26 mouse cellular contexts compared by ENCODE assay signal in the genomic region with DNA sequence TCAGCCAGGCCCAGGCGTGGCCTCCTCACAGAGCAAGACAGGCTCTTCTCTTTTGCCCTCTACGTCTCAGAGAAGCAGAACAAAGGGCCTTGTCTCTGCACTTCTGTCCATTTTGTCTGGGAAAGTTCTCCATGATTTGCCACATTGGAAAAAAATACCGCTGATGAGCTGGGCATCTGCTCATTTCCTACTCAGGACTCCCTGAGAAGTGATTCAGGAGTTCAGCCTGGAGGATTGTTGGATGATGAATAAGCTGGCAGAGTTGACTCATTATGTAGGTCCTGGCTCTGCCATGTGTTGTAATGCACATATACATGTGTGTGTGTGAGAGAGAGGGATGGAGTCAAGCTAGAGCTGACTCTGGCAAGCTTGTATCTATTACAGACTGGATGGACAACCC. TPM values are rescaled to one million over a fixed set of nuclear protein-coding genes. Genes with fewer than 3 reads are reported as not detected.
A peak's percentile ranks its signal among the peaks of the same experiment; 100 is the strongest.
DNase-seq lines count a peak whose midpoint lies in the region; ATAC-seq and TF ChIP-seq lines count a peak whose summit lies in the region.
"Had no signal": no experiment of that assay in that cellular context is flagged by ENCODE, and none has a peak within 500 bp of the region (broad histone marks: within the 10 kb centered on the region; RNA-seq: fewer than 3 reads in every experiment).

No protein-coding gene starts in this region.

- no peak overlapping the region for H3K4me2 ChIP-seq in heart, embryonic 12.5 days
- no peak overlapping the region for H3K4me2 ChIP-seq in midbrain, embryonic 14.5 days (ENCODE audit: low read length)
- H3K4me2 ChIP-seq: heart, embryonic 15.5 days; hindbrain, embryonic 14.5 days had no signal

- 90% methylated on average over 3 of the region's 3 CpGs for WGBS in heart, embryonic 12.5 days
- WGBS in midbrain, embryonic 14.5 days = 91% methylated on average over 3 of the region's 3 CpGs

- no peak for TF ChIP-seq CTCF in embryonic fibroblast, embryonic 13.5 days (IDR thresholded peaks at IDR 0.05; ENCODE audit: borderline replicate concordance, insufficient read depth, low read length)

- no peak overlapping the region for H3K27ac ChIP-seq in heart, embryonic 12.5 days (ENCODE audit: poor library complexity, severe bottlenecking)
- H3K27ac ChIP-seq in embryonic fibroblast, embryonic 13.5 days (ENCODE audit: insufficient read depth, low read length) = peak overlapping the region; percentile 36; the same call in 1 of the 2 replicates
- no peak overlapping the region for H3K27ac ChIP-seq in midbrain, embryonic 14.5 days (replicated peaks; ENCODE audit: low read depth, low read length)
- H3K27ac ChIP-seq: embryonic facial prominence, embryonic 10.5 days; forebrain, embryonic 10.5 days; gastrocnemius, adult 2 months; heart, embryonic 15.5 days; hindbrain, embryonic 10.5 days; hindbrain, embryonic 14.5 days had no signal

- ATAC-seq in heart, embryonic 12.5 days (ENCODE audit: insufficient number of reproducible peaks, low FRiP score) = no peak
- ATAC-seq in megakaryocyte, adult 5-6 weeks (ENCODE audit: poor library complexity, severe bottlenecking) = no peak
- ATAC-seq in midbrain, embryonic 14.5 days (ENCODE audit: low FRiP score, low TSS enrichment) = no peak
- ATAC-seq: activated CD4-positive, CD25-positive, alpha-beta regulatory T cell, adult 4 months; CD4-positive, CD25-positive, alpha-beta regulatory T cell, adult 4 months; forebrain, embryonic 14.5 days; intestine, embryonic 16.5 days; Patski had no signal

- no peaks in the 10 kb centered on the region for H3K27me3 ChIP-seq in heart, embryonic 12.5 days (replicated peaks)
- H3K27me3 ChIP-seq in megakaryocyte, embryonic 14.5 days (replicated peaks) = no peaks in the 10 kb centered on the region
- no peaks in the 10 kb centered on the region for H3K27me3 ChIP-seq in midbrain, embryonic 14.5 days (ENCODE audit: control insufficient read depth, insufficient read depth, low read length)
- H3K27me3 ChIP-seq: heart, embryonic 15.5 days; Patski had no signal

- no peaks in the 10 kb centered on the region for H3K9me3 ChIP-seq in heart, embryonic 12.5 days (replicated peaks)
- H3K9me3 ChIP-seq in megakaryocyte, embryonic 14.5 days = no peaks in the 10 kb centered on the region
- no peaks in the 10 kb centered on the region for H3K9me3 ChIP-seq in midbrain, embryonic 14.5 days (ENCODE audit: control insufficient read depth, low read length)
- H3K9me3 ChIP-seq: embryonic facial prominence, embryonic 10.5 days; forebrain, embryonic 10.5 days; G1E; heart, embryonic 15.5 days; hindbrain, embryonic 10.5 days had no signal

- H3K9ac ChIP-seq in heart, embryonic 12.5 days = 0 out of 2 replicates have a peak overlapping the region, but pooled peaks have one; percentile 22
- no peak overlapping the region for H3K9ac ChIP-seq in midbrain, embryonic 14.5 days (replicated peaks; ENCODE audit: low read length)
- H3K9ac ChIP-seq: heart, embryonic 15.5 days; hindbrain, embryonic 14.5 days had no signal

- H3K4me3 ChIP-seq in heart, embryonic 12.5 days = no peak overlapping the region
- peak overlapping the region; percentile 53 for H3K4me3 ChIP-seq in megakaryocyte, embryonic 14.5 days (replicated peaks)
- no peak overlapping the region for H3K4me3 ChIP-seq in embryonic fibroblast, embryonic 13.5 days (ENCODE audit: insufficient read depth, low read length)
- no peak overlapping the region for H3K4me3 ChIP-seq in midbrain, embryonic 14.5 days (replicated peaks; ENCODE audit: low read depth, low read length)
- H3K4me3 ChIP-seq: embryonic facial prominence, embryonic 10.5 days; erythroblast, embryonic 14.5 days; forebrain, embryonic 10.5 days; gastrocnemius, adult 2 months; heart, embryonic 15.5 days; hindbrain, embryonic 10.5 days had no signal

- intact Hi-C loops in heart, postnatal 36 days (cut with DNase I) = no loop called here

- DNase-seq in heart, postnatal 36 days = no peak
- DNase-seq in lung, postnatal 4 days = no peak
- DNase-seq in midbrain, embryonic 14.5 days = no peak
- DNase-seq: adrenal gland, adult 2 months; adrenal gland, postnatal 25 days; cerebellum, adult 2 months; cerebellum, postnatal 10 days; gastrocnemius, adult 2 months; gastrocnemius, postnatal 25 days; heart, postnatal 14 days had no signal

- peaks cover 45% of the 10 kb centered on the region for H3K4me1 ChIP-seq in heart, embryonic 12.5 days (replicated peaks)
- peaks cover 79% of the 10 kb centered on the region for H3K4me1 ChIP-seq in megakaryocyte, embryonic 14.5 days
- H3K4me1 ChIP-seq in embryonic fibroblast, embryonic 13.5 days (ENCODE audit: control insufficient read depth, insufficient read depth, low read length) = peaks cover 21% of the 10 kb centered on the region
- H3K4me1 ChIP-seq in midbrain, embryonic 14.5 days (ENCODE audit: control insufficient read depth, insufficient read depth, low read length) = peaks cover 18% of the 10 kb centered on the region

- no peak for TF ChIP-seq POLR2A in embryonic fibroblast, embryonic 13.5 days (IDR thresholded peaks at IDR 0.05; ENCODE audit: low read depth, low read length)

- H3K36me3 ChIP-seq in heart, embryonic 12.5 days = peaks cover 23% of the 10 kb centered on the region
- peaks cover 56% of the 10 kb centered on the region for H3K36me3 ChIP-seq in megakaryocyte, embryonic 14.5 days (replicated peaks; ENCODE audit: low read length)
- H3K36me3 ChIP-seq in midbrain, embryonic 14.5 days (ENCODE audit: control insufficient read depth, insufficient read depth, low read length) = peaks cover 4% of the 10 kb centered on the region; the same call in 1 of the 2 replicates
- H3K36me3 ChIP-seq: heart, embryonic 15.5 days had no signal

RNA-seq across cellular contexts. Expression of a gene that starts 3.4 kb away (rescaled TPM):
- 131 and 132 TPM in 2 replicates for polyA plus RNA-seq in heart, embryonic 12.5 days (2016; fragmentation: Nextera tagmentation; extraction: Ambion mirVana)
- 10 to 100 TPM; 27.4 to 29.9 TPM for total RNA-seq in heart, postnatal 36 days (2021)
- 9.3 and 14.0 TPM in 2 replicates for polyA plus RNA-seq in megakaryocyte, embryonic 14.5 days (2012; ENCODE audit: insufficient read depth, low replicate concordance)
- total RNA-seq in megakaryocyte, adult 5-6 weeks (2015) = 39.5 and 46.9 TPM in 2 replicates
- 74.0 and 91.2 TPM in 2 replicates for total RNA-seq in megakaryocyte, adult 5-6 weeks (2017)
- polyA plus RNA-seq in embryonic fibroblast, embryonic 13.5 days (2011; ENCODE audit: insufficient read length, low read depth, missing spikeins) = 23.1 and 29.7 TPM in 2 replicates
- polyA plus RNA-seq in midbrain, embryonic 14.5 days (2014; fragmentation: Nextera tagmentation; extraction: Ambion mirVana) = 52.0 and 59.5 TPM in 2 replicates

RNA-seq across cellular contexts. Expression of a gene that starts 3.7 kb away (rescaled TPM):
- 28.1 and 29.1 TPM in 2 replicates for polyA plus RNA-seq in heart, embryonic 12.5 days (2016; fragmentation: Nextera tagmentation; extraction: Ambion mirVana)
- 10 to 100 TPM; 24.1 to 28.2 TPM for total RNA-seq in heart, postnatal 36 days (2021)
- polyA plus RNA-seq in megakaryocyte, embryonic 14.5 days (2012; ENCODE audit: insufficient read depth, low replicate concordance) = 63.5 and 70.1 TPM in 2 replicates
- total RNA-seq in megakaryocyte, adult 5-6 weeks (2015) = 57.1 and 60.8 TPM in 2 replicates
- total RNA-seq in megakaryocyte, adult 5-6 weeks (2017) = 61.7 and 71.4 TPM in 2 replicates
- polyA plus RNA-seq in embryonic fibroblast, embryonic 13.5 days (2011; ENCODE audit: insufficient read length, low read depth, missing spikeins) = 67.5 and 95.8 TPM in 2 replicates
- polyA plus RNA-seq in midbrain, embryonic 14.5 days (2014; fragmentation: Nextera tagmentation; extraction: Ambion mirVana) = 15.5 and 16.8 TPM in 2 replicates
